Mouse (Mus musculus) macrophage (primary cell): ENCODE data around the gene Son. TPM values are rescaled to one million over a fixed set of nuclear protein-coding genes. Genes with fewer than 3 reads are reported as not detected.

Source experiments
- H3K27ac ChIP-seq: fragments of 350-480 bp; formaldehyde crosslinking; 2 replicates; pipeline ENCODE4 v1.9.0; 2021
- H3K36me3 ChIP-seq: fragments of 350-480 bp; formaldehyde crosslinking; 2 replicates; pipeline ENCODE4 v1.9.0; 2021; ENCODE audit errors: inconsistent target
- H3K4me3 ChIP-seq: fragments of 350-480 bp; formaldehyde crosslinking; 2 replicates; pipeline ENCODE4 v1.9.0; 2021; ENCODE audit errors: inconsistent target
- H3K79me2 ChIP-seq: fragments of 350-480 bp; formaldehyde crosslinking; 2 replicates; pipeline ENCODE4 v1.9.0; 2021; ENCODE audit errors: inconsistent target
- WGBS: methylation state at CpG from one replicate; pipeline ENCODE4 v1.1.7; 2026; ENCODE audit warnings: inconsistent platforms; ENCODE audit not compliant: missing documents; 5-methylcytosine and 5-hydroxymethylcytosine counted together
- polyA plus RNA-seq: library from polyadenylated mRNA; stranded (reverse); fragments of 250-400 nt; gene quantifications from 3 replicates; pipeline ENCODE4 v1.2.4, GENCODE M21; 2018; ENCODE audit warnings: inconsistent platforms
- total RNA-seq, 78 experiments: library from RNA; depleted of rRNA; stranded (reverse); fragments of 250-400 nt; gene quantifications; 1 replicate in 9 of 78; 2 replicates in 24 of 78; 3 replicates in 43 of 78; 4 replicates in 2 of 78; pipeline ENCODE4 v1.2.4; 2018; ENCODE audit warnings: inconsistent platforms in 56 of 78

The Son gene
- total RNA-seq (2018; cell fraction: chromatin; rRNA removed): 1,000 to 10,000 TPM; 1,105 to 1,850 (median 1,369) TPM
- total RNA-seq (2018; cell fraction: cytosol; rRNA removed): 100 to 1,000 TPM; 104 to 207 (median 153) TPM
- 100 to 1,000 TPM; 611 to 930 (median 720) TPM for total RNA-seq (2018; cell fraction: nucleus; rRNA removed)
- polyA plus RNA-seq: 164 to 188 TPM (median 188 TPM) in 3 replicates

DNA sequence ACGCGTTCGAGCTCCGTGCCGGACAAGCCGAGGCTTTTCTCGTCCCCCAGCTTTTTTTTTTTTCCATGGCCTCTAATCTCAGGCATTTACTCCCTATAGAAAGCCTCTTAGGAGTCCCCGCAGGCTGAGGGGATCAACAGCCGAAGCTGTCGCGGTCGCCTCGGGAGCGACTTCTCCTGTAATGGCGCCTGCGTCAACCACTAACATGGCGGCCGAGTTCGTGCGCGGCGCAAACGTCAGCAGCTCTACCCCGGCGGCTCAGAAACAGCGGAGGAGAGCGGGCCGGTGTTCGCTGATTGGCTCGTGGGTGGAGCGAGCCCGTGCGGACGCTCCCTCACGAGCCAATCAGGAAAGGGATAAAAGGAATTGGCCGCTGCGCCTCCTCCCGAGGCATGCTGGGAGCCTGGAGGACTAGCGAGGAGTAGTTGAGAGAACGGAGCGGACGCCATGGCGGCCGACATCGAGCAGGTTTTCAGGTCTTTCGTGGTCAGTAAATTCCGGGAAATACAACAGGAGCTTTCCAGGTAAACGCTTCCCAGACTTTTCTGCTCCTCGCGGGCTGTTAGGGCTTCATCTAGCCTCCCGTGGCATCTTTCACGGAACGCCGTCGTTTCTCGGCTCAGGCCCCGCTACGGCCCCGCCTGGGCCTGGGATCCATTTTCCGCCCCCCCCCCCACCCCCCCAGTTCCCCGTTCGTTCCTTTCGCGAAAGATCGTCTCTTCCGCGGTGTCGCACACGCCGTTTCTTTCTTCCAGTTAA lies at the start of gene Son:
Son (plus strand) TSS at position 46 of the 759 bp plus-strand sequence.
- H3K4me3 ChIP-seq: peak within 1 kb of the TSS; percentile 87
- WGBS: under 1% methylated on average over 57 of the region's 70 CpGs
- H3K36me3 ChIP-seq: peaks cover 13% of the 10 kb centered on the region
- H3K79me2 ChIP-seq: peaks cover 88% of the 10 kb centered on the region
- peak within 1 kb of the TSS; percentile 99 for H3K27ac ChIP-seq

DNA sequence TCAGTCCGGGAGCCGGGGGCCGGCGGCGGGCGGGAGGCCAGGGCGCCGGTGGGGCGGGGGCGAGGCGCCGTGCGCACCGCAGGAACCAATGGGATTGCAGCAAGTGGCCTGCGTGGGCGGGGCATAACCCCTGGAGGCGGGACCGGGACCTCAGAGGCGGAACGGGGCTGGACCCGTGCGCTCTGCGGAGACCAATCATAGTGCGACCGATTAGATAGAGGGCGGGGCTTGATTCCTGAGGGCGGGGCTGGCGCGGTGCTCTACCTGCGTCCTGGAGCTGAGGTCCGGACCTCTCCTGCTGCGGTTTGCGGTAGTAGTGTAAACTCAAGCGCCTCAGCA lies 49.7 kb upstream of the Son start, which contains the start of gene Tmem50b:
Tmem50b (minus strand) TSS at position 129 of the 339 bp plus-strand sequence.
- Histone ChIP-seq H3K27ac (no peak within 1 kb of the TSS), H3K4me3 (peak within 1 kb of the TSS; percentile 67), H3K36me3 (peaks cover 4% of the 10 kb centered on the region; the same call in 1 of the 2 replicates), H3K79me2 (peaks cover 45% of the 10 kb centered on the region)
- 0% methylated on average over 34 of the region's 34 CpGs for WGBS

DNA sequence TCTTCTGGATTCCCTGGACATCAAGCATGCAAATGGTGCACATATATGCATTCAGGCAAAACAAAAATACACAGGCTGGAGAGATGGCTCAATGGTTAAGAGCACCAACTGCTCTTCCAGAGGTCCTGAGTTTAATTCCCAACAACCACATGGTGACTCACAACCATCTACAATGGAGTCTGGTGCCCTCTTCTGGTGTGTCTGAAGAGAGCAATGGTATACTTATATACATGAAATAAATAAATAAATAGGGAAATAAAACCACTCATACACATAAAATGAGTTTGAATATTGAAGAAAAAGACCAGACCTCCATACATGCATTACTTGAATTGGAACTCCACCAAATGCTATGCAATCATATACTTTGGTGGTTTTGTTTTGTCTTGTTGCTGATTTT lies 48.1 kb upstream of the Son start:
- no peak overlapping the region for H3K4me3 ChIP-seq
- no peaks in the 10 kb centered on the region for H3K36me3 ChIP-seq
- H3K27ac ChIP-seq: no peak overlapping the region
- peaks cover 29% of the 10 kb centered on the region for H3K79me2 ChIP-seq

DNA sequence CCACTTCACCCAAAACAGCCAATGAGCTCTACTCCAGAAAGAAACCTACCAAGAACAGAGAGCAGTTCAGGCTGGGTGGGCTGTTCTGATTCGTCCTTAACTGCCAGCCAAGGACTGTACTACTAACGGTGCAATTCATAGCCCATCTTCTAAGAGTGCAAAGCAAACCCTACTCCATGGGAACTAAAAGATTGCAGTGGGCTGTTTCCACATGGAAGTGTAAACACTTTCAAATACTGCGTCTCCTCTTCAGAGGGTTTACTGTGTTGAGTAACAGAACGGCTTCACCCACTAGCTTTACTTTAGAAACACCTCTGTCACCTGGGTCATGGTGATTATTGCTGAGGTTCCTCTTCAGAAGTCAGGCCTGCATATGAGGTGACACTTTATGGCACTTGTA lies 46.2 kb upstream of the Son start:
- Histone ChIP-seq H3K27ac (peak overlapping the region; percentile 19; the same call in 1 of the 2 replicates), H3K4me3 (no peak overlapping the region), H3K36me3 (no peaks in the 10 kb centered on the region), H3K79me2 (peaks cover 10% of the 10 kb centered on the region)
- WGBS: 67% methylated on average over 4 of the region's 4 CpGs

DNA sequence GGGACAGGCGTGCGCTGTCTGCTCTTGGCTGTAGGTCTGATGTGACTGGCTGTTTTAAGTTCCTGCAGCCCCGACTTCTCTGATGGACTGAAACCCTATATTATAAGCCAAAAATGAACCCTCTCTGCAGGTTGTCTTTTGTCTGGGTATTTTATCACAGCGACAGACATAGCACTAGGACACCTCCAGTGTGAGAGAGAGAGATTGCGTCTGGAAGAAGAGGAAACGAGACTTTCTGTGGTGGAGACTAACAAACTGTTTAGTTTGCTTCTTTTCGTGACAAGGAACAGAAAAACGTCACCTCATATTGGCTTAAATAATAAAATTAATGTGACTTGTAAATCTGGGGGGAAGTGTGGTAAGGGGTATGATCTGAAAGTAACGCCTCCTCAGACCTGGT lies 45.6 kb upstream of the Son start:
- Histone ChIP-seq H3K36me3 (no peaks in the 10 kb centered on the region), H3K27ac (peak overlapping the region; percentile 58), H3K79me2 (peaks cover 4% of the 10 kb centered on the region), H3K4me3 (no peak overlapping the region)
- WGBS: 22% methylated on average over 9 of the region's 9 CpGs

DNA sequence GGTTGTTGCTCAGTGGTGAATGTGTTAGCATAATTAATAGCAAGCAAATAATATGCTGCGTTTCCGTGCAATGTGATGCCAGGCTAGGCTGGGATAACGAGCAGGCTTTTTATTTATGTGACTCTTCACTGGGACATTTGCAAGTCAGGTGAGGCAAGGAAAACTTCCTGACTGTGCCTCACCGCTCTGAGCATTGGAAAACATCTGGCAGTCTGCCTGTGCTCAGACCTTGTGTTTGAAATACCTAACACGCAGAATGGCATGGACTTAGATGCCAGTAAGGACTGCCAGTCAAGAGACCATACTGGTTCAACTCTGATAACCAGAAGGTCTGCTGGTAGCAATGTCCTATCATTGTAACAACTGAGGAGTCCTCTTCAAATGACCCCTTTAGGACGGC lies 42.1 kb upstream of the Son start:
- Histone ChIP-seq H3K4me3 (no peak overlapping the region), H3K36me3 (no peaks in the 10 kb centered on the region), H3K27ac (no peak overlapping the region), H3K79me2 (no peaks in the 10 kb centered on the region)
- 91% methylated on average over 6 of the region's 6 CpGs for WGBS

DNA sequence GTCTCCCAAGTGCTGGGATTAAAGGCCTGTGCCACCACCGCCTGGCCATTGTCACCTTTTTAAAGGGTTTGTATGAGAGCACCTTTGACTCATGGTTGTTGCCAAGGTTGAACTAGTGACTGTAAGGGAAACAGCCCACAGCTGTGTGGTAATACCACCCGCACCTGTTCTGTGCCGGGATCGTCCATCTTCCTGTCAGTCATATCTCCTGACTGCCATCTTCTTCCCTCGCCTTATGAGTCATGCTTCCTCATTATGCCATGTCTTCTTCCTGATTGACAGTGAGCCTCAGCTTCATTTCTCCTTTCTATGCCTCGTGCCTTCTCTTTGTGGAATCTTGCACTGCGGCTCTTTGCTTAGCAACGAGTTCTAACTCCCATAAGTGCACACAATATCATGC lies 40.3 kb upstream of the Son start:
- no peak overlapping the region for H3K4me3 ChIP-seq
- H3K79me2 ChIP-seq: peaks cover 6% of the 10 kb centered on the region; the same call in 1 of the 2 replicates
- WGBS: 15% methylated on average over 8 of the region's 8 CpGs
- no peaks in the 10 kb centered on the region for H3K36me3 ChIP-seq
- H3K27ac ChIP-seq: peak overlapping the region; percentile 46

DNA sequence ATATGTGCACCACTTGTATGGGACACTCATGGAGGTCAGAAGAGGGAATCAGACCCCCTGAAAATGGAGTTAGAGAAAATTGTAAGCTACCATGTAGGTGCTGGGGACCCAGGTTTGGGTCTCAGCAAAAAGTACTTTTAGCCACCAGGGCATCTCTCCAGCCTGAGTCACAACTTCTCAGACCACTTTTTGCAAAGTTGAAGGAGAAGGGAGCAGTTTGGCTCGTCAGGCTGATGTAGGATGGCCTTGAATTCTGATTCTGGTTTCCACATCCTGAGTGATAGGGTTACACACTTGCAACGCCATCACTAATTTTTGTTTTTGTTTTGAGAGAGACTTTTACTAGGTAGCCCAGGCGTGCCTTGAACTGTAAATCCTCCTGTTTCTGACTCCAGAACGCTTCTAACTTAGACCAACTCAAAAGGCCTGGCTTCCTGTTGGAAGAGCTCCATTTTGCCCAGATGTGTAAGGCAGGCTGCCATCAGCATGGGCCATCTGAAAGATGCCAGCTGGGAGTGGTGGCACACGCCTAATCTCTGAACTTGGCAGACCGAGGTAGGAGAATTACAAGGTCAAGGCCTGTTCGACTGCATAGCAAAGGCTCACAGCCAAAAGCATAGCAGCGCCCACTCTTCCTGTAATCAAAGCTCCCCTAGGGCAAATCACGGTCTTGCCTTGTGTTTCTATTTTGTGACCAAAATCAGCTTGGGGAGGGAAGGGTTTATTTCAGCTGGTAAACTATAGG lies 37.6 kb upstream of the Son start:
- H3K36me3 ChIP-seq: no peaks in the 10 kb centered on the region
- no peak overlapping the region for H3K27ac ChIP-seq
- no peak overlapping the region for H3K4me3 ChIP-seq
- WGBS: 87% methylated on average over 9 of the region's 9 CpGs
- peaks cover 24% of the 10 kb centered on the region; the same call in 1 of the 2 replicates for H3K79me2 ChIP-seq

DNA sequence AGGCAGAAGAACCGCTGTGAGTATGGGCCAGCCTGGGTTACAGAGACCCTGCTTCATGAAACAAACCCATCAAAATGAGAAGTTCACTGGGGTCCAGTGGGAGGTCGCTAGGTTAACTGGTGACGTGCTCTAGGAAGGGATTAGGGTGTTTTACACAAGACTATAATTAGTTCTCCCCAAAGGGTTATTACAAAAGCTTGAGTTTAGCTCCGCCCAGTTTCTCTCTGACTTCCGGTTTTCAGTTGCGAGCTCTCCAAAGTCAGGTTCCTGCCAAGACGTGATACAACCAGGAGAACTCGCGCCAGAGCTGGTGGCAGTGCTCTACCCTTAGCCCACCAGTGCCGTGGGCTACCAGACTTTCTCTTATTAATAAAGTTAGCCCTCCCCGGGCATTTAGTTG lies 36.1 kb upstream of the Son start:
- Histone ChIP-seq H3K36me3 (no peaks in the 10 kb centered on the region), H3K27ac (peak overlapping the region; percentile 14), H3K4me3 (no peak overlapping the region), H3K79me2 (peaks cover 38% of the 10 kb centered on the region; the same call in 1 of the 2 replicates)
- 28% methylated on average over 11 of the region's 11 CpGs for WGBS

DNA sequence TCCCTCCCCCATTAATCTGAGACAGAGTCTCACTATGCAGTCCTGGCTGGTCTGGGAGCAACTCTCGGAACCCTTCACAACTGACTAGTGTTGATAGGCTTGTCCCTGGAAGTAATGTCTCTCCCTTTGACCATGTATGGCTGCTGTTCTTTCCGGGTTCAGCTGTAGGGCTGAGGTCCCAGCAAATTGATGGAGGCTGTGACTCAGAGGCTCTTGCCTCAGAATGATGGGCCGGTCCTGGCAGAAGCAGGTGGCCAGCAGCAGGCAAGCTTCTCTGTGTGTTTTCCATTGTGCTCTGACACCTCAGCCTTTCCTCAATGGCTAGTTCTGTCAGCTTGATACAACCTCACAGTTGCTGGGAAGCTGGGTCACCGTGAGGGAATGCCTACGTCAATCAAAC lies 34.8 kb upstream of the Son start:
- Histone ChIP-seq H3K27ac (no peak overlapping the region), H3K36me3 (no peaks in the 10 kb centered on the region), H3K4me3 (no peak overlapping the region), H3K79me2 (peaks cover 44% of the 10 kb centered on the region; the same call in 1 of the 2 replicates)
- 71% methylated on average over 4 of the region's 5 CpGs for WGBS

DNA sequence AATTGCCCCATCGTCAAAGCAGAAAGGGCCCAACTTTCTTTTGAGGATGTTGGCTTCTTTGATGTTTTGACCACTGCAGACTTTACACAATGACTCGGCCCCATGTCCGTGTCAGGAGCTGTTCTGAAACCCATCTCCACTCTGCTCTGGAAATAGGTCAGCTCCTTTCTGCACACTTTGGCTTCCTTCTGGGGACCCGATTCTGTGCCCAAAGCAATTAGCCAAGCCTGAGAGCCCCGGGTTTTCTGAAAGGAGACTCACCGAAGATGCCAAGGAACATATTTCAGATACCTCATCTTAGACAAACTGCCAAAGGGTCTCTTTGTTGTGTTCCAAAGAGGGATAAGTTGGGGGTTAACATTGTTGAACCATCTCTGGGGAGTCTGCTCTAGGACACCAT lies 32.8 kb upstream of the Son start:
- 74% methylated on average over 6 of the region's 6 CpGs for WGBS
- Histone ChIP-seq H3K79me2 (peaks cover 44% of the 10 kb centered on the region; the same call in 1 of the 2 replicates), H3K36me3 (no peaks in the 10 kb centered on the region), H3K27ac (no peak overlapping the region), H3K4me3 (no peak overlapping the region)

DNA sequence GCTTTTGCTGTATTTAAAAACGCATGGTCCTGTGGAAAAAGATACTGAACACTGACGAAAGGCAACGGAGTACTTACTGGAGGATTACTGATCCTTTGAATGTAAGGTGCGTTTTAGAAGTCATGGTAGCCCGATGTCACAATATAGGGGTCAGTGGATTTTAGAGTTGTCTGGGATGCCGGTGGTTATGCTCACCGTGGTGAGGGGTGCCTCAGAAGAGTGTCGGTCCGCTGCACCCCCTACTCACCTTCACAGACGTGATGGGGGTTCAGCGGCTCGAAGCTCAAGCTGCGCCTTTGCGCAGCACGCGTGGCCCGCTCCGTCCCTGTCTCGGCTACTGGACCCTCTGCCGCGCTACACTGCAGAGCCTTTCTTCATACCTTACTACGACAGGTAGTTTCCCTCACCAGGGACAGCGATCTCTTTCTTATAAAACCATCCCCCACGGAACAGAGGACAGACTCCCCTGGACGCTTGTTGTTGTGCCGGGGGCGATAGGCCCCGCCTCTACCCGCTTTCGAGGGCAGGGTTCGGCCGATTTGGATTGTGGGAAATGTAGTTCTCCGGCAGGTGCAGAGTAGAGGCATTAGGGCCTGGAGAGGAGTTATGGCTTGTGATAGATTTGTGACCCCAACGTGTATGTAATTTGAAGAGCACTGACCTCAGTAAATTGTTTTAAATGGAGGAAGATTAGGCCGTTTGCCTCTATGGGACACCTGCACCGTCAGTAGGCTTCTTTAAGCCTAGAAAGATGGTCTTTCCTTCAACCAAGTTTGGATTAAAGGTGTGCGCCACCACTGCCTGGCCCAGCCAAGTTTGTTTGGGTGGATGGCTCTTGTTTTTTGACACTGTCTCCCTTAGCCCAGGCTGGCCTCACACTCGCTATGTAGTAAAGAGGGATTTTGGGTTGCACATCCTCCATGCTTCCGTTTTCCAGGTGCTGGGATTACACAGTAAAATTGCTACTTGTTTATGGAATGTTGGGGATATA lies 28.5 kb upstream of the Son start, which contains the start of gene Dnajc28:
Dnajc28 (minus strand) TSS at position 516 of the 991 bp plus-strand sequence.
- H3K27ac ChIP-seq: no peak within 1 kb of the TSS
- WGBS: 12% methylated on average over 39 of the region's 39 CpGs

DNA sequence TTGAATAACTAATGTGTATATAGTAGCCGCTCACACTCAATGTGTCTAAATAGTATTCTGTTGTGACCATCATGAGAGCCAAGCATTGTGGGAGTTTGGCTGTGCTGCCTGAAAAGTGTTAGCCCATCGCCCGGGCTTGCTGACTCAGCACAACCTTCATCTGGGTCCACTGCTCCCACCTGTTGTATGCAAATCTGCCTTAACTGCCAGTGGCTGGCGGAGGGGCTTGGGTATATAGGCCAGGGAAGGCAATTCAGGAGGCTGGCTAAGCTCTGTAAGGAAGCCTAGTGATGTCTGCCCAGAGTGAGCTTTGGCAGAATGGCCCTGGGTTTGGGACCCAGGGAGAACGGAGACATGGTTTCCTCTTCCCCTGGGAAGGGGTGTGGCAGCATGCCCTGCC lies 27.1 kb upstream of the Son start:
- Histone ChIP-seq H3K79me2 (peaks cover 33% of the 10 kb centered on the region; the same call in 1 of the 2 replicates), H3K36me3 (peaks cover 31% of the 10 kb centered on the region; the same call in 1 of the 2 replicates), H3K4me3 (no peak overlapping the region), H3K27ac (no peak overlapping the region)
- 96% methylated on average over 5 of the region's 5 CpGs for WGBS

More for the DNA sequence above, 28.5 kb upstream of the Son start, which contains the start of gene Dnajc28:
- H3K36me3 ChIP-seq: peaks cover 25% of the 10 kb centered on the region; the same call in 1 of the 2 replicates
- peaks cover 45% of the 10 kb centered on the region; the same call in 1 of the 2 replicates for H3K79me2 ChIP-seq
- H3K4me3 ChIP-seq: peak within 1 kb of the TSS; percentile 63

DNA sequence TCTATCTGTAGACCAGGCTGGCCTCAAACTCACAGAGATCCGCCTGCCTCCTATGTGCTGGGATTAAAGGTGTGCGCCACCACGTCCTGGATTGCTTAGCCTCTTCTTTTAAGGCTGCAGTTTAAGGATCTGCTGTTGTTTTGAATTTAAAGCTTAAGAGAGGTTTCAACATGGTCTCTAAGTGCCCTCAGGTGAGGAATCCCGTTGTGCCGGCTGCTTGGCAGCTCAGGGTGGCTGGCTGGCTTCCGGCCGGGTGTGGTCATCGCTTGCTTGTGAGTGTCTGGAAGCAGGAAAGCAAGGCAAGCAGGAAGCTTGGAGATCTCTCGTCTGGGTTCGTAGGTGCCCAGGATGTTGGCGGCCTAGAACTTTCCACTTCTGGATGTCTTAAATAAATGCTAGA lies 26.3 kb upstream of the Son start:
- no peak overlapping the region for H3K4me3 ChIP-seq
- 96% methylated on average over 11 of the region's 11 CpGs for WGBS
- no peak overlapping the region for H3K27ac ChIP-seq
- H3K36me3 ChIP-seq: peaks cover 34% of the 10 kb centered on the region; the same call in 1 of the 2 replicates
- H3K79me2 ChIP-seq: peaks cover 25% of the 10 kb centered on the region; the same call in 1 of the 2 replicates
